Mouse (Mus musculus) c-Kit-positive CD71-positive TER-119-positive erythroid progenitor cells, embryonic 14.5 days (primary cell): ENCODE results near the gene Prune2.

Experiments
- DNase-seq: peaks from one replicate; pipeline ENCODE4 v3.0.0-alpha.2; 2013; ENCODE audit warnings: low spot score

Prune2 gene

GRCm38 (mm10) chr19:17180506-17180905 is 224.6 kb downstream of the Prune2 start:
- no peak for DNase-seq

GRCm38 (mm10) chr19:17194730-17195129 is 238.8 kb downstream of the Prune2 start:
- no peak for DNase-seq

- no peak for DNase-seq
Observed at GRCm38 (mm10) chr19:17199059-17199458, 243.1 kb downstream of the Prune2 start.

GRCm38 (mm10) chr19:17207141-17207540 is 251.2 kb downstream of the Prune2 start:
- no peak for DNase-seq

- no peak for DNase-seq
Observed at GRCm38 (mm10) chr19:17210541-17210940, 254.6 kb downstream of the Prune2 start.

GRCm38 (mm10) chr19:17214896-17215520 is 259.1 kb downstream of the Prune2 start:
- no peak for DNase-seq

- no peak for DNase-seq
Observed at GRCm38 (mm10) chr19:17218195-17218594, 262.3 kb downstream of the Prune2 start.

- DNase-seq, result no peak
Observed at GRCm38 (mm10) chr19:17223801-17224200, 267.9 kb downstream of the Prune2 start.

GRCm38 (mm10) chr19:17225570-17226083 is 269.7 kb downstream of the Prune2 start:
- DNase-seq, result no peak

- no peak for DNase-seq
Observed at GRCm38 (mm10) chr19:17226096-17226495, 270.2 kb downstream of the Prune2 start.

- no peak for DNase-seq
Observed at GRCm38 (mm10) chr19:17230013-17230412, 274.1 kb downstream of the Prune2 start.

- no peak for DNase-seq
Observed at GRCm38 (mm10) chr19:17238471-17238870, 282.6 kb downstream of the Prune2 start.

GRCm38 (mm10) chr19:17240170-17241077 is 284.5 kb downstream of the Prune2 start:
- DNase-seq, result no peak

GRCm38 (mm10) chr19:17241206-17241605 is 285.3 kb downstream of the Prune2 start:
- DNase-seq, result no peak

GRCm38 (mm10) chr19:17242962-17243361 is 287.0 kb downstream of the Prune2 start:
- DNase-seq, result no peak

GRCm38 (mm10) chr19:17244544-17244943 is 288.6 kb downstream of the Prune2 start:
- no peak for DNase-seq

- DNase-seq, result no peak
Observed at GRCm38 (mm10) chr19:17247352-17247925, 291.5 kb downstream of the Prune2 start.

- no peak for DNase-seq
Observed at GRCm38 (mm10) chr19:17249691-17250090, 293.8 kb downstream of the Prune2 start.

GRCm38 (mm10) chr19:17250801-17251200 is 294.9 kb downstream of the Prune2 start:
- DNase-seq, result no peak

- DNase-seq, result no peak
Observed at GRCm38 (mm10) chr19:17251453-17251852, 295.5 kb downstream of the Prune2 start.

- no peak for DNase-seq
Observed at GRCm38 (mm10) chr19:17252845-17253244, 296.9 kb downstream of the Prune2 start.

GRCm38 (mm10) chr19:17255511-17255910 is 299.6 kb downstream of the Prune2 start:
- DNase-seq, result no peak

GRCm38 (mm10) chr19:17256388-17256787 is 300.5 kb downstream of the Prune2 start:
- no peak for DNase-seq
